Mouse (Mus musculus) inflammation-experienced regulatory T-cells (primary cell): ENCODE measurements around the gene Hsd17b12. TPM values are rescaled to one million over a fixed set of nuclear protein-coding genes. Genes with fewer than 3 reads are reported as not detected.

Source experiments
- polyA plus RNA-seq, 2 experiments: library from polyadenylated mRNA; unstranded; fragments of 100-300 nt; shearing (Covaris generic); gene quantifications; one replicate each; pipeline ENCODE4 v1.2.1; 2017

Hsd17b12 gene
- 10 to 100 TPM; 40.3 to 43.7 TPM for polyA plus RNA-seq

DNA sequence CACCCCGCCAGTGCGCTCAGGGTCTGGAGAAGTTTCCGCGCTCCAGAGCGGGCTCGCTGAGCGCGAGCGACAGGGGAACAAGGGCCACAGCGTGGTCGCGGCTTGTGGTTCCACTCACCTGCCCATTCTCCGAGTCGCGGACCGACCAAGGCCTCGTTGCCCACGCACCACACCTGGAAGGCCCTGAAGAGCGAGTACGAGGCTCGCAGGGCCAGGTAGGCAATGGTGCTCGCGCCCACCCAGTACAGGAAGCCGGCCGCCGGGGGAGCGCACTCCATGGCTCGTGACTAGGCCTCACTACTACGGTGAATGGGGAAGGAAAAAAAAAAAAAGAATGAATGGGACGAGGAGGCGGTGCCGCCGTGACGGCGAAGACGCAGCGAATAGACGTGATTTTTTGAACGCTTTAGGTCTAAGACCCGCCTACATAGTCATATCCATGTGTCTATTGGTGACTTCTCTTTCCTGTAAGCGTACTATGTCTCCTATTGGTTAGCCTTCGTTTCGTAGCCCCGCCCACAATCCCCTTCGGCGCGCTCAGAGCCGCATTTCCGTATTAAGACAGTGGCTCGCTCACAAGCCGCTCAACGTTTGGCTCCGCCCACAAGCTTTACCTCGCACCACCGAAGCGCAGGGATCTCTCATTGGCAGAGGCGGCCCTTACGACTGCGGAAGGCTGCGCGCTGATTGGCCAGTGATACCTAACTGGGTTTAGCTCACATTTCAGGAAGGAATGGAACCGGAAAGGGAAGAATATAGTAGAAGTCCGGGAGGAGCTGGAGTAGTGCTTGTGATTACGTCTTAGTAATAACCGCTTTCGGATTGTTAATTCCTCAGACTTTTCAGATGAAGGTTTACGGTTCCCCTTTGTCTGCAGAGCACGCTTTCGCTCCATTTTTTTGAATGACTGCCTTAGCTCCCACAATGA, at the start of gene Hsd17b12:
TSS of gene Hsd17b12 (minus strand) at position 373 of the 928 bp plus-strand sequence.

DNA sequence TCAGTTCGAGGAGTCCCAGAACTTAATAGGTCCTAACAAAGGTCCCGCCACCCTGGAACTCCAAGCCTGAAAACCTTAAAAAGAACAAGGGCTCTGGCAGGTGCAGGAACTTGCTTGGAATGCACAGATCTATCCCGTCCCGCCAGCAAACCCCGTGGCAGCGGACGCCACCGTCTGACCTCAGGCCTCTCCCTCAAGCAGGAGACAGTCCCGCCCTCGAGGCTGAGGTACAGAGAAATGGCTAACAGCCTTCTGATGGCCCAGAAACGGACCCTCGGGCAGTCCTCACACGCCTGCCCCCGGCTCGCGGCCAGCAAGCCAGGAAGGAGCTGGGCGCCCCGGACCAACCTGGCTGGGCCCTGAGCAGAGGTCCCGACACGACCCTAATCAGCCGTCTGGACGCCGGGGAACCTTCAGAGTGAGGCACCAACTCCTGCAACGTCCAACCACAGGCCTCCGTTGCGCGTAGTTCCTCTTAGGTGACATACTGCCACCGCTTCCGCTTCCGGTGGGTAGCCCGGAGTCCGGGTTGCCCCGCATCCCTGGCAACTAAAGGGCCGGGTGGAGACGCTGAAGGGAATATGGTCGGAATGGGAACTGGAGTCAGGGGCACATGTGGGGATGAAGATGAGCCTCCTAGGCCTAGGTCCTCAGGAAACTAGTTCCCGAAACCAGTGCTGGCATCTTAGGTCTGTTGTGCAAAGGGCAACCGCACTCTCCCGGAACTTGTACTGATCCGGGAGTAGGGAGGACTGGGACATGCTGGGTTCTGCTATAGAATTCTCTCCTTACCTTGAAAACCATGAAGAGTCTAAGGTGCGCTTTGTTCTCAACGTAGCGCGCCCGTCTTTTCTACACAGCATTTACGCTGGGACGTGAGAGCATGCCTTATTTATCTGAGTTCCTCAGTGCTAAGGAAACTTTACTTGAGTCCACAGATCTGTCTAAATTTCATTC, 147.2 kb downstream of the Hsd17b12 start, which contains the start of gene Alkbh3:
TSS of gene Alkbh3 (minus strand) at position 473 of the 957 bp plus-strand sequence.

DNA sequence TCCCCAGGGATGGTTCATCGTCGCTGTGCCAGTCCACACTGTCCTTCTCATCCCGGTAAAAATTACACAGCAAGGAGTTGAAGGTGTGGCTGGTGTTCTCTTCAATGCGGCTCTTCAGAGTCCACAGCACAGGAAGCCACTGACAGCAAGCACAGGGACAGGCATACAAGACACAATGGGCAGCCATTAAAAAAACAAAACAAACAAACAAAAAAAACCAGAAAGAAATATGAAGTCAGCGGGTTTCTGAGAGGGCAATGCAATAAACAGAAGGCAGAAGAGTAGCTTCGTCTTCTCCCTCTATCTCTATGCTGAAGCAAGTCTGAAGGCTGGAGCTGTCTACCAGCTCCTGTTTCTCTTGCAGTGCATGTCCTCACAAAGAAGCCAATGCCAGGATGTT, 161.5 kb downstream of the Hsd17b12 start, which contains the start of gene Gm27027:
TSS of gene Gm27027 (minus strand) at position 101 of the 400 bp plus-strand sequence.

Other genes starting within 250 kb of the Hsd17b12 start
- under 1 TPM; 0.25 to 0.91 TPM for gene Gm13889, start 200.8 kb downstream of the Hsd17b12 start, polyA plus RNA-seq
- gene Gm27027, start 161.6 kb downstream of the Hsd17b12 start, polyA plus RNA-seq, result not detected
- gene Alkbh3, start 147.2 kb downstream of the Hsd17b12 start, polyA plus RNA-seq, result 10 to 100 TPM; 54.7 to 72.3 TPM
- 10 to 100 TPM; 47.5 to 54.8 TPM for gene Ttc17, start 248.7 kb upstream of the Hsd17b12 start, polyA plus RNA-seq